Mouse (Mus musculus) layer of hippocampus, adult 18-20 months (tissue): ENCODE results near the gene Jph2. TPM values are rescaled to one million over a fixed set of nuclear protein-coding genes. Genes with fewer than 3 reads are reported as not detected.

Experiments
- DNase-seq, 2 experiments: peaks; one replicate each; pipeline ENCODE4 v3.0.0; 2022; ENCODE audit warnings: low spot score in 2 of 2
- total RNA-seq, 2 experiments: library from RNA; stranded (reverse); gene quantifications; 2 replicates each; pipeline ENCODE4 v1.2.3; 2021

The Jph2 gene
- total RNA-seq, 2 experiments from 2014 or later = 0.25 to 0.27 TPM

- no peak for DNase-seq
Observed at GRCm38 (mm10) chr2:163362940-163363921, 34.6 kb downstream of the Jph2 start.

GRCm38 (mm10) chr2:163360858-163361623 lies 36.8 kb downstream of the Jph2 start:
- DNase-seq = no peak

DNA sequence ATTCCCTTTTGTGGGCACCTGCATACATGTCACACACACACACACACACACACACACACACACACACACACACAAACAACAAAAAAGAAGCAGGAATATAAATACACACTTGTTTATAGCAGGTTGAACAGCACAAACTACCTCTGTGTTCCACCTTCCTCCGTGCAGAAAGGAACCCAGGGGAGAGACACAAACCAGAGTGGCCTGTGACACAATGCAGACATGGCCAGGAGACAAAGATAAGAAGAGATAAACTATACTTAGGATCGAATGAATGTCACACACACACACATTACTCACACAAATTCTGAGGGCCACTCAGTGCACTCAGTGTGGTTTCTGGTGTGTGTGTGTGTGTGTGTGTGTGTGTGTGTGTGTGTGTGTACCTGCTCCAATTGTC lies 38.5 kb downstream of the Jph2 start:
- DNase-seq = no peak

DNA sequence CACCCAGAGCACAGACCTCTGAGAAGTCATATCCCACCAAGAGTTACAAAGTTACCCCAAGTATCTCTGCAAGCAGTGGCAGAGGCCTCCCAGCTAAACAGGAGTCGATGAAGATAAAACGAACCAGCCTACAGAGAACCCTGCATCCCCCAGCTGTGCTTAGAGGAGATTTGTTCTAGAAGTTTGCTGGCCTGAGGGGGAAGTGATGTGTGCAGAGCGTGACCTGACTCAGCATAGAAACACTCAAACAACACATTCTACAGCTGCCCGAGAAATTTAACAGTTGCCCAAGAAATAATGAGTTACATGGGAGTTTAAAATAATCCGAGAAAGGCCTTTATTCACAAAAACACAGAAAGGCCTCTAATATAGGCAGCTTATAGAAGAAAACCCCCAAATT lies 39.1 kb downstream of the Jph2 start:
- DNase-seq = no peak

- no peak for DNase-seq
Observed at GRCm38 (mm10) chr2:163356113-163356840, 41.5 kb downstream of the Jph2 start.

DNA sequence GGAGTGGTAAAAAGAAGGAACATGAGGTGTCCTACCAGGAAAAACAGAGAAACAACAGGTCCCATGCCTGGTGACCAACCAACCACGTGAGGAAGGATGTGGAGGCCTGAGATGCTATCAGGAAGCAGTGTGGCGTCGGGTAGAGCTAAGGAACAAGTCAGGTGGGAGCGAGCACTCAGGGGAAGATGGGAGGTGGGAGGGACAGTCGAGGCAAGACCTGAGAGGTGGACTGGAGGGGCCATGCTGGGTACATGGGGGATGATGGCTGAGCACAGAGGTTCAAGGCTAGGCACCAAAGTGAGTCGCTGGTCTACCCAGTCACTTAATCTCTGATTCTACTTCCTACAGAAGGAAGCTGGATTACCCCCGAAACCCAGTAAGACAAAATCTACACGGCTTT lies 42.1 kb downstream of the Jph2 start:
- no peak for DNase-seq

- no peak for DNase-seq
Observed at GRCm38 (mm10) chr2:163353731-163354130, 44.1 kb downstream of the Jph2 start.

- no peak for DNase-seq
Observed at GRCm38 (mm10) chr2:163350443-163350842, 47.4 kb downstream of the Jph2 start.

DNA sequence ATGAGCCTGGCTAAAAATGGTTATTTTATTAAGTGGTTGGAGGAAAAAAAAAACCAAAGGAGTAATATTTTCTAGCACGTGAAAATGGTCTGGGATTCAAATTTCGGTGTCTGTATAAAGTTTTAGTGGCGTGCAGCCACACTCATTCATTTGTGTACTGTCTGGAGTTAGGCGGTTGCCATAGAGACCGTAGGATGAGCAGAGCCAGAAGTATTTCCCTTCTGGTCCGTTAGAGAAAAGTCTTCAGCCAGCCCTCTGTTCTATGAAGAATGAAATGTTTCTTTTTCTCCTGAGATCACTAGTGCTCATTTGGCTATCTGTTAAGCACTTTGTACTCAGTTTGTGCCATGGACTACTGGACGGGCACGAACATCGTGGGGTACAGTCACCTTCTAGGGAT lies 48.4 kb downstream of the Jph2 start:
- peak; percentile 16 to 56 for DNase-seq

- no peak for DNase-seq
Observed at GRCm38 (mm10) chr2:163348677-163349076, 49.1 kb downstream of the Jph2 start.

DNA sequence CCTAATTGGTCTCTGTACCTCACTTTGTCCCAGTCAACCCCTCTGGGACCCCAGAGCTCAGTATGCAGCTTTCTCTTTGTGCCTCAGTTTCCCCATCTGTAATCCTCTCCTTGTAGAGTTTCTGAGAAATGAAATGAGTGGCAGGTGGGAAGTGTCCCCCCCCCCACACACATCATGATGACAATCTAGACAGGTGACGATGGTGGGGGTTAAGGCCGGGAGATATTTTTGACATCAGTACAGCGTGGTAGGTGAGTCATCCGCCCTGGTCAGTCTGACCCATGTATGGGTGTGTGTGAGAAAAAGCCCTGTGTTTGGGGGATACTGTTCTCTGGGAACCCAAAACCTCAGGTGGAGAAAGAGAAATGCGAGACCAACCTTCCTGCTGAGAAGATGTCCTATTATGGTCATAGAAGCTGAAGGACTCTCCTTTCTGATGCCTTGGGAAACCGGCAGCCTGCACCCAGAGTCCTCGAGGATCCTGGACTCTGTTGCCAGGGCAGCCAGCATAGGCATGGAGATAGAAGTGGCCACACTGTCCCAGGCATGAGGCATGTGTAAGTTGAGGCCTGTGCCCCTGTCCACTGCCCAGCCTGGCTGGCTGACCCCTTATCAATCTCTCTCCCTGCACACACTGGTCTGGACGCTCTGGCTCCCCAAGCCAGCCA lies 50.1 kb downstream of the Jph2 start:
- DNase-seq = no peak

GRCm38 (mm10) chr2:163346497-163346896 lies 51.3 kb downstream of the Jph2 start:
- no peak for DNase-seq

GRCm38 (mm10) chr2:163344976-163345660 lies 52.7 kb downstream of the Jph2 start:
- no peak for DNase-seq

DNA sequence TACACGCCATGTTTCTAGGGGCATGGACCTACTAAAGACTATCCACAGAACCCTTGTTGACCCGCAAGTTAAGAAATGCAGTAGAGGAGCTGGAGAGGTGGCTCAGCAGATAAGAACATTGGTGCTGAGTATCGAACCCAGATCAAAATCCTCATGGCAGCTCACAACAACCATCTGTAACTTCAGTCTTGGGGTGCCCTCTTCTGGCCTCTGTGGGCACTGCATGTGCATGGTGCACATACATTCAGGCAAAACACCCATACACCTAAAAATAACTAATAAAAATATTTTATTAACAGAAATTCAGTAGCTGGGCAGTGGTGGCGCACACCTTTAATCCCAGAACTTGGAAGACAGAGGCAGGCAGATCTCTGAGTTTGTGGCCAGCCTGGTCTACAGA lies 54.1 kb downstream of the Jph2 start:
- peak in 1 of 2 experiments; percentile 16 for DNase-seq

- DNase-seq = peak; percentile 29 to 71
Observed at GRCm38 (mm10) chr2:163340263-163340662, 57.5 kb downstream of the Jph2 start.

DNA sequence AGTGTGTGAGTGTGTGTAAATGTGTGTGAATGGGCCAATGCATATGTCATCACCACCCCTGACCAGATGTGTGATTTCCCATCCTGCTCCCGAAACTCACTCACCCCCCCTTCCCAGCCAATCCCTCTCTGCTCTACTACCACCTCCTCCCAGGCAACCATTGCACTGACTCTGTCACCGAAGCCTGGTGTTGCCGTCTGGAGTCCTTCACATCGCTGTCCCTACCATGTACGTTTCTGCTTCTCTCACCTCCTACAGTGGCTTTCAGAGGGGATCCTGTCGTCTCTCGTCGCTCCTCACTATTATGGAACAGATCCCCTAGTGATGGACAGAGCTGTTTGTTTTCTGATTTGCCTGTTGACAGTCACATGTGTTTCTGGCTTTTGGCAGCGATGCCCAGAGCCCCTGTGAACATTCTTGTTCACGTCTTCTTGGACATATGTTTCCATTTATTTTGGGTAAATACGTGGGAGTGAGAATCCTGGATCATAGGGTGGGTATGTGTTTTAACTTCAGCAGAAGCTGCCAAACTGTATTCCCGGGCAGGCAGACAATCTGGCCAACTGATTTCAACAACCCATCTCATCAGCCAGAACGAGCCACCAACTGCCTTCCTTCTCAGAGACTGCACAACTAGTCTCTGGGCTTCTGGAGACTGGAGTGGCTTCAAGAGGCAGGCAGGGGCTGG lies 65.3 kb downstream of the Jph2 start:
- DNase-seq = peak; percentile 62 to 77

DNA sequence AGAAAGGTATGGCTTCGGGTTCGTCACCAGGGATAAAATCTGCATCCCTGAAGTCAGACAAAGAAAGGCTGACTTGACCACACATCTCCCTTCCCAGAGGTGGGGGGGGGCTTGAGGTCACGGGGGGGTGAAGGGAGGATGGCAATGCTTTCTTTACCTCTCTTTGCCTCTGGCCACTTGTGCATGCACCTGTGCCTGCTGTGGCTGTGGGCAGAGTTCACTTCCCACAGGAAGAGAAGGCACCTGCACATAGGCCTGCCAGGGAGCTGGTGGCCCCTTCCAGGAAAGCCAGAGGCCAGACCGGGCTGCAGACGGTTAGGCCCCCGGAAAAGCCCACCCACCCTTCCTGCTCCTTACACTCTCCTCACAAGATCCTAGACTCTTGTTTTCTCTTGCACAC lies 66.4 kb downstream of the Jph2 start:
- DNase-seq = no peak

DNA sequence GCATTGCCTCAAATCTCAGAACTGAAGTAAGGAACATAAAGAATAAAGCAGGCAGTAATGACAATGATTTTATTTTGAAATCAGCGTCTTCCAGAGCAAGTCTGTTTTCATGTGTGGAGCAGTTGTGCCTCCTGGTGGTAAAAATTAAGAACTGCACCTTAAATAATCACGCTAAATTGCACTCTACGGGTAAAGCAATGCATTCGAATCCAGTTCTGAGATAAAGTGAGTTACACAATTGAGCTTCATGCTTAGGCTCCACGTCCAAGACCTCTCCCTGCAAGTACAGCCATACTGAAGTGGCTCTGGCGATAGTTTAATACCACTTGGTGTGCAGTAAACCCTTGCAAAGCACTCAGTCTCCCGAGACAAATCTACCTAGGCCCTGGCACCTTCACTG lies 67.1 kb downstream of the Jph2 start:
- DNase-seq = peak; percentile 38 to 85

DNA sequence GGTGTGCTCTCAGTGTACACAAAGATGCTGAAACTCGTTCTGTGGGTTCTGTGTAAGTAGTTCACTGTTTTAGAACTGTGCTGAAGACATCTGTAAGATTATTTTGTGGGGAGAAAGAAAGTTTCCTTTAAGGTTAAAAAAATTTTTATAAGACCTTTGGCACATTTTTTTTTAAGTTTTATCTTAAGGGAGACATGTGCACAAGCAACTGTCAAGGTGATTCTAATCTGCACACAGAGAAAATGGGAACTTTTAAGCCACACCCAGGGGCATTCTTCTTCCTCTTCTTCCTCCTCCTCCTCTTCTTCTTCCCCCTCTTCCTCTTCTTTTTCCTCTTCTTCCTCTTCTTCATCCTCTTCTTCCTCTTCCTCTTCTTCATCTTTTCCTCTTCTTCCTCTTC lies 74.6 kb downstream of the Jph2 start:
- DNase-seq = no peak

DNA sequence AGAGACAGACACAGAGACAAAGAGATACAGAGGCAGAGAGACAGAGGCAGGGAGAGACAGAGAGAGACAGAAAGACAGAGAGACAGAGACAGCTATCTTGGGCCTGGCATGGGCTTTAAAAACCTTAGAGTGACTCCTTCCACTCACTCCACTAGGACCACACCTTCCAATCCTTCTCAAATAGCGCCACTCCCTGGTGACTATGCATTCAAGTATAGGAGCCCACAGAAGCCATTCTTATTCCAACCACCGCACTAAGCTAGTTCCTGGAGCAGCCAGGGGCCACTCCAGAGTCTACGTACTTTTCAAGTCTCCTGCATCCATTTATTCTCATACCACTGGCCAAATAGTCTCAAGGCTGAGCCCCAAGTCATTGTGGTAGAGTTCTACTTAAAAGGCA lies 79.0 kb downstream of the Jph2 start:
- DNase-seq = no peak
